Mouse (Mus musculus) heart, postnatal 0 days (tissue): ENCODE data around the gene Car15. TPM values are rescaled to one million over a fixed set of nuclear protein-coding genes. Genes with fewer than 3 reads are reported as not detected.
A peak's percentile ranks its signal among the peaks of the same experiment; 100 is the strongest.

Experiments
- ATAC-seq: fragments of 200-750 bp; cut with Nextera tagmentation; 2 replicates; pipeline ENCODE4 v1.8.0; 2017; ENCODE audit warnings: low read depth, moderate number of reproducible peaks, moderate library complexity; ENCODE audit not compliant: insufficient read depth
- DNase-seq: peaks from one replicate; pipeline ENCODE4 v3.0.0-alpha.2; 2016; ENCODE audit warnings: low spot score
- H3K27ac ChIP-seq: fragments of 300-500 bp; sonication (generic); 2 replicates; pipeline ENCODE4 v1.5.1; 2014; ENCODE audit warnings: low read depth, mild to moderate bottlenecking
- H3K27me3 ChIP-seq: fragments of 300-500 bp; sonication (generic); 2 replicates; pipeline ENCODE4 v1.6.1; 2014; ENCODE audit warnings: low read length, mixed read lengths; ENCODE audit not compliant: control insufficient read depth, insufficient read depth
- H3K36me3 ChIP-seq: fragments of 300-500 bp; sonication (generic); replicated peaks from 2 replicates; pipeline ENCODE4 v1.6.1; 2014; ENCODE audit warnings: low read length, mixed read lengths; ENCODE audit not compliant: control insufficient read depth, insufficient read depth
- H3K4me1 ChIP-seq: fragments of 300-500 bp; sonication (generic); 2 replicates; pipeline ENCODE4 v1.6.1; 2014; ENCODE audit warnings: antibody characterized with exemption; ENCODE audit not compliant: control insufficient read depth, insufficient read depth
- H3K4me2 ChIP-seq: fragments of 300-500 bp; sonication (generic); 2 replicates; pipeline ENCODE4 v1.6.1; 2014; ENCODE audit warnings: low read depth, mild to moderate bottlenecking, low read length, moderate library complexity
- H3K4me3 ChIP-seq: fragments of 300-500 bp; sonication (generic); 2 replicates; pipeline ENCODE4 v1.5.1; 2014; ENCODE audit warnings: low read depth, low read length
- H3K9ac ChIP-seq: fragments of 300-500 bp; sonication (generic); replicated peaks from 2 replicates; pipeline ENCODE4 v1.6.1; 2014; ENCODE audit warnings: low read depth, low read length, mixed read lengths
- H3K9me3 ChIP-seq: fragments of 300-500 bp; sonication (generic); replicated peaks from 2 replicates; pipeline ENCODE4 v1.6.1; 2016; ENCODE audit warnings: low read length; ENCODE audit not compliant: control insufficient read depth
- CTCF ChIP-seq: IDR thresholded peaks from 2 replicates; pipeline ENCODE4 v1.5.1; 2016; ENCODE audit warnings: antibody characterized with exemption, control low read depth, low read depth
- EP300 ChIP-seq: IDR thresholded peaks from 2 replicates; pipeline ENCODE4 v1.6.1; 2016; ENCODE audit warnings: antibody characterized with exemption, low read depth
- WGBS: fragments of 180-500 bp; shearing (Covaris S2); extraction: QIAGEN DNeasy Blood & Tissue Kit; methylation state at CpG from one replicate; pipeline ENCODE4 v1.1.7; 2014; 5-methylcytosine and 5-hydroxymethylcytosine counted together
- polyA plus RNA-seq: library from polyadenylated mRNA; unstranded; fragments of >200 nt; fragmentation: Nextera tagmentation; extraction: Ambion mirVana; gene quantifications from 2 replicates; pipeline ENCODE4 v1.2.1, GENCODE M21; 2015
- total RNA-seq: library from RNA; depleted of rRNA; stranded (reverse); fragments of >200 nt; gene quantifications from 2 replicates; pipeline ENCODE4 v1.2.3, GENCODE M21; 2014; ENCODE audit warnings: low replicate concordance

The Car15 gene
- total and polyA plus RNA-seq, 2 experiments from 2014 or later = 0.25 to 0.27 TPM

DNA sequence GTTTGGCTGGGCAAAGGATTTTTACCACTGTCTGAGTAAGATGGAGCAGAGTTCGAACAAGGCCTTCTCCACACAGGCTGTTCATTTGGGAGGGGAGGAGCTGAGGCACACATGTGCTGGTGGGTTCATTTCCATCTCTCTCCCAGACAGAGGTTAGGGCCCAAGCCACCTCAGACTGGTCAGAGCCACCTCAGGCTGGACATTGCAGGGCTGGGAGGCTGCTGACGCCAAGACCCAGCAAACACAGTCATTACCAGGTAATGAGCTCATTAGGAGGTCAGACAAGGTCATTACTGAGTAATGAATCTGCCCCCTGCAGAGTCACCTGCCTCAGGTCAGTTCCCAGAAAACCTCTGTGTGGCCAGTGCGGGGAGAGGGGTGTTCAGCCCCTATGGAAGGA is 9.3 kb downstream of the Car15 start:
- H3K4me3 ChIP-seq = no peak overlapping the region
- H3K9me3 ChIP-seq = no peaks in the 10 kb centered on the region
- no peaks in the 10 kb centered on the region for H3K36me3 ChIP-seq
- H3K4me2 ChIP-seq = no peak overlapping the region
- no peak for ATAC-seq
- H3K4me1 ChIP-seq = peaks cover 4% of the 10 kb centered on the region; the same call in 1 of the 2 replicates
- WGBS = 75% methylated on average over 3 of the region's 3 CpGs
- H3K27ac ChIP-seq = no peak overlapping the region
- DNase-seq = no peak
- no peak for TF ChIP-seq CTCF
- no peak for TF ChIP-seq EP300
- H3K27me3 ChIP-seq = peaks cover 40% of the 10 kb centered on the region
- no peak overlapping the region for H3K9ac ChIP-seq

GRCm38 (mm10) chr16:17828229-17828628 is 9.9 kb downstream of the Car15 start:
- no peak overlapping the region for H3K4me3 ChIP-seq
- no peak overlapping the region for H3K27ac ChIP-seq
- no peak overlapping the region for H3K9ac ChIP-seq
- H3K4me2 ChIP-seq = no peak overlapping the region
- peaks cover 34% of the 10 kb centered on the region for H3K27me3 ChIP-seq
- H3K4me1 ChIP-seq = peaks cover 2% of the 10 kb centered on the region; the same call in 1 of the 2 replicates
- ATAC-seq (no peak), DNase-seq (no peak)
- no peak for TF ChIP-seq CTCF
- no peak for TF ChIP-seq EP300
- H3K36me3 ChIP-seq = no peaks in the 10 kb centered on the region
- 71% methylated on average over 2 of the region's 2 CpGs for WGBS
- no peaks in the 10 kb centered on the region for H3K9me3 ChIP-seq

DNA sequence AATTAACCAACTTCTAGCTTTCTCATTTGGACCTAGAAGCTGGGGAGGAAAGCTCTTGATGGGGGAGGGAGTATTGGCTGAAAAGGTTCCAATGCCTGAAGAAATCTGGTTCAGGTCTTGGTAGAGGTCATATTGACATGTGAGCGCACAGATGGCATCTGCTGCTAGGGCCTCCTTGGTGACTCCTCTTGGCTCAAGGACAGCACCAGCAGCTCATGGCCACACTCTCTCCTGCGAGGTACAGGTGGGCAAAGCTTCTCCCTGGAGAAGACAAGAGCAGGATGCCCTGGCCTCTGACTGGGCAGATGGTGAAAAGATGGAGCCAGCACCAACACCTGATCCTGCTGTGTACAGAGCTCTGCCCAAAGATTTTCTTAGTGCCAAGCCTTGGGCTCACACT is 11.7 kb downstream of the Car15 start:
- WGBS = 69% methylated on average over 2 of the region's 2 CpGs
- Histone ChIP-seq H3K27me3 (peaks cover 16% of the 10 kb centered on the region), H3K9ac (no peak overlapping the region), H3K4me1 (no peaks in the 10 kb centered on the region), H3K36me3 (no peaks in the 10 kb centered on the region), H3K9me3 (no peaks in the 10 kb centered on the region), H3K4me2 (no peak overlapping the region), H3K27ac (no peak overlapping the region), H3K4me3 (no peak overlapping the region)
- DNase-seq (no peak), ATAC-seq (no peak)
- TF ChIP-seq CTCF (no peak), EP300 (no peak)

GRCm38 (mm10) chr16:17816528-17816927 is 21.6 kb downstream of the Car15 start:
- Histone ChIP-seq H3K9me3 (no peaks in the 10 kb centered on the region), H3K4me2 (no peak overlapping the region), H3K27ac (no peak overlapping the region), H3K4me1 (peaks cover 7% of the 10 kb centered on the region; the same call in 1 of the 2 replicates), H3K27me3 (0 out of 2 replicates have a peak, but pooled peaks cover 10% of the 10 kb centered on the region), H3K36me3 (no peaks in the 10 kb centered on the region), H3K4me3 (no peak overlapping the region), H3K9ac (no peak overlapping the region)
- WGBS = 76% methylated on average over 8 of the region's 8 CpGs
- no peak for DNase-seq
- ATAC-seq = no peak
- TF ChIP-seq EP300 = no peak
- TF ChIP-seq CTCF = no peak

DNA sequence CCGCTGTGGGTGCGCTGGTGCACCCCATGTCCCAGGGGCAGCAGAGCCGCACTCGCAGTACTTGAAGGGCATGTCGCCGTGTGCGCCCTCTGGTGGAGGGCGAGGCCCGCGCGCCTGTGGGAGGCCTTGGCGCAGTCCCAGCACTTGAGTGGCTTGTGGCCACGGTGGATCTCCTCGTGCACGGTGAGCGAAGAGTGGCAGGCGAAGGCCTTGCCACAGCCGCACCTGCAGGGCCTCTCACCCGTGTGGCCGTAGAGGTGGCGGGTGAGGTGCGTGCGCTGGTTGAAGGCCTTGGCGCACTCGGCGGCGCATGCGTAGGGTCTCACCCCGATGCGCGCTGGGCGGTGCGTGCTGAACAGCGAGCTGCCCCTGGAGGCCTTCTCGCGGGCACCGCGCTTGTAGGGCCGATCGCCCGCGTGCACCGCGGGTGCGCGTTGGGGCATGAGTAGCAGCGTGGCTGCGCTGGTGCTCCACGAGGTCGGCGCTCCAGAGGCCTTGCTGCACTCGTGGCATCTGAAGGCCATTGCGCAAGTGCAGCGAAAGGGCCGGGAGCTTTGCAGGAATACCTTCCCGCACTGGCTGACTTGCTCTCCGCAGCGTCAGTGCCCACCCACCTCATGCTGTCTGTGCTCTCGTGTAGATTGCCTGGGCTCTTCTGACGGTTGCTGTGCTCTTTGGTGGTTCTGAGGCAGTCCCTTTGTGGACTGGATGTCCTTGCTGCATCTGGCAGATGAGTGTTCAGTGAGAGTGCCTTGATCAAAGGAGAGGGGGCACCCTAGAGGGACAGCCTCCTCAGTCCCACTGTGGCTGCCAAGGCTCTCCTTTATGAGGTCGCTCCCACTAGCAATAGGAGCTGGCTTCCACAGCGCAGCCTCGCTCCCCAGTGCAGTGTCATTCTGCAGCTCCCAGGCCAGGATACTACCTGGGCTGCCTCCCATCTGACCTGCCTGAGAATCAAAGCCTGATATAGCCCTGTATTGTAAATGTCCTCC is 22.5 kb downstream of the Car15 start:
- no peaks in the 10 kb centered on the region for H3K36me3 ChIP-seq
- ATAC-seq (peak; percentile 68), DNase-seq (no peak)
- no peaks in the 10 kb centered on the region for H3K9me3 ChIP-seq
- peak overlapping the region; percentile 73 for H3K4me2 ChIP-seq
- WGBS = 3% methylated on average over 60 of the region's 63 CpGs
- TF ChIP-seq CTCF (peak; percentile 79), EP300 (no peak)
- H3K9ac ChIP-seq = no peak overlapping the region
- peaks cover 7% of the 10 kb centered on the region; the same call in 1 of the 2 replicates for H3K4me1 ChIP-seq
- no peak overlapping the region for H3K27ac ChIP-seq
- H3K4me3 ChIP-seq = peak overlapping the region; percentile 46
- H3K27me3 ChIP-seq = 0 out of 2 replicates have a peak, but pooled peaks cover 10% of the 10 kb centered on the region
